Mouse (Mus musculus) right cerebral cortex, postnatal 4 days (tissue): ENCODE data around the gene Gfra1.

Experiments
- DNase-seq: peaks from one replicate; pipeline ENCODE4 v3.0.0-alpha.2; 2022

The Gfra1 gene

GRCm38 (mm10) chr19:58441246-58441645 is 14.5 kb downstream of the Gfra1 start:
- no peak for DNase-seq

GRCm38 (mm10) chr19:58438762-58439161 is 16.9 kb downstream of the Gfra1 start:
- no peak for DNase-seq

GRCm38 (mm10) chr19:58437441-58438071 is 18.2 kb downstream of the Gfra1 start:
- DNase-seq = no peak

GRCm38 (mm10) chr19:58436874-58437273 is 18.8 kb downstream of the Gfra1 start:
- no peak for DNase-seq

- no peak for DNase-seq
Measured at GRCm38 (mm10) chr19:58435877-58436276, 19.8 kb downstream of the Gfra1 start.

GRCm38 (mm10) chr19:58432840-58433239 is 22.9 kb downstream of the Gfra1 start:
- no peak for DNase-seq

GRCm38 (mm10) chr19:58428546-58428945 is 27.2 kb downstream of the Gfra1 start:
- no peak for DNase-seq

GRCm38 (mm10) chr19:58427348-58427747 is 28.4 kb downstream of the Gfra1 start:
- DNase-seq = no peak

GRCm38 (mm10) chr19:58424928-58425327 is 30.8 kb downstream of the Gfra1 start:
- DNase-seq = no peak

GRCm38 (mm10) chr19:58424179-58424578 is 31.5 kb downstream of the Gfra1 start:
- DNase-seq = no peak

GRCm38 (mm10) chr19:58422916-58423493 is 32.7 kb downstream of the Gfra1 start:
- no peak for DNase-seq

GRCm38 (mm10) chr19:58419685-58420084 is 36.0 kb downstream of the Gfra1 start:
- no peak for DNase-seq

- no peak for DNase-seq
Measured at GRCm38 (mm10) chr19:58419278-58419677, 36.4 kb downstream of the Gfra1 start.

- DNase-seq = no peak
Measured at GRCm38 (mm10) chr19:58415173-58415572, 40.5 kb downstream of the Gfra1 start.

GRCm38 (mm10) chr19:58414733-58415132 is 41.0 kb downstream of the Gfra1 start:
- no peak for DNase-seq

- DNase-seq = peak; percentile 30
Measured at GRCm38 (mm10) chr19:58413290-58413689, 42.4 kb downstream of the Gfra1 start.

GRCm38 (mm10) chr19:58412811-58413210 is 42.9 kb downstream of the Gfra1 start:
- DNase-seq = no peak

- no peak for DNase-seq
Measured at GRCm38 (mm10) chr19:58406726-58407125, 49.0 kb downstream of the Gfra1 start.

- no peak for DNase-seq
Measured at GRCm38 (mm10) chr19:58400224-58400623, 55.5 kb downstream of the Gfra1 start.

- no peak for DNase-seq
Measured at GRCm38 (mm10) chr19:58399166-58399565, 56.5 kb downstream of the Gfra1 start.

- DNase-seq = no peak
Measured at GRCm38 (mm10) chr19:58396604-58396984, 59.1 kb downstream of the Gfra1 start.

GRCm38 (mm10) chr19:58395785-58396603 is 59.7 kb downstream of the Gfra1 start:
- DNase-seq = no peak

- DNase-seq = no peak
Measured at GRCm38 (mm10) chr19:58393121-58393520, 62.6 kb downstream of the Gfra1 start.

GRCm38 (mm10) chr19:58391796-58392195 is 63.9 kb downstream of the Gfra1 start:
- DNase-seq = no peak
